Mouse (Mus musculus) forebrain, embryonic 11.5 days (tissue): ENCODE measurements at regions not wholly inside any gene's neighbourhood (a gene's known extent, or its start where the extent isn't known, plus 50 kb on each side); places are given as distances from the start of the nearest gene placed in this dataset.
A peak's percentile ranks its signal among the peaks of the same experiment; 100 is the strongest.

Source experiments
- ATAC-seq: fragments of 200-750 bp; cut with Nextera tagmentation; replicated peaks from 2 replicates; pipeline ENCODE4 v1.8.0; 2017; ENCODE audit warnings: moderate TSS enrichment; ENCODE audit not compliant: low FRiP score
- DNase-seq: peaks from one replicate; pipeline ENCODE4 v3.0.0-alpha.2; 2017; ENCODE audit warnings: low spot score
- H3K27ac ChIP-seq: fragments of 300-500 bp; sonication (generic); 2 replicates; pipeline ENCODE4 v1.5.1; 2014; ENCODE audit warnings: low read depth, low read length
- H3K27me3 ChIP-seq: fragments of 300-500 bp; sonication (generic); 2 replicates; pipeline ENCODE4 v1.6.1; 2014; ENCODE audit warnings: mild to moderate bottlenecking, low read length, mixed read lengths; ENCODE audit not compliant: control insufficient read depth, insufficient read depth
- H3K36me3 ChIP-seq: fragments of 300-500 bp; sonication (generic); 2 replicates; pipeline ENCODE4 v1.6.1; 2014; ENCODE audit warnings: mild to moderate bottlenecking, low read length, moderate library complexity, mixed read lengths; ENCODE audit not compliant: control insufficient read depth, insufficient read depth
- H3K4me1 ChIP-seq: fragments of 300-500 bp; sonication (generic); replicated peaks from 2 replicates; pipeline ENCODE4 v1.6.1; 2014; ENCODE audit warnings: low read length, mixed read lengths; ENCODE audit not compliant: control insufficient read depth, insufficient read depth
- H3K4me2 ChIP-seq: fragments of 300-500 bp; sonication (generic); 2 replicates; pipeline ENCODE4 v1.6.1; 2014; ENCODE audit warnings: low read depth, mild to moderate bottlenecking, low read length, moderate library complexity, mixed read lengths; ENCODE audit not compliant: severe bottlenecking
- H3K4me3 ChIP-seq: fragments of 300-500 bp; sonication (generic); 2 replicates; pipeline ENCODE4 v1.5.1; 2014; ENCODE audit warnings: low read depth, low read length
- H3K9ac ChIP-seq: fragments of 300-500 bp; sonication (generic); 2 replicates; pipeline ENCODE4 v1.6.1; 2014; ENCODE audit warnings: low read length
- H3K9me3 ChIP-seq: fragments of 300-500 bp; sonication (generic); 2 replicates; pipeline ENCODE4 v1.6.1; 2016; ENCODE audit warnings: low read length, mixed read lengths; ENCODE audit not compliant: control insufficient read depth
- WGBS: fragments of 180-500 bp; shearing (Covaris S2); extraction: QIAGEN DNeasy Blood & Tissue Kit; methylation state at CpG from one replicate; pipeline ENCODE4 v1.1.7; 2014; 5-methylcytosine and 5-hydroxymethylcytosine counted together

DNA sequence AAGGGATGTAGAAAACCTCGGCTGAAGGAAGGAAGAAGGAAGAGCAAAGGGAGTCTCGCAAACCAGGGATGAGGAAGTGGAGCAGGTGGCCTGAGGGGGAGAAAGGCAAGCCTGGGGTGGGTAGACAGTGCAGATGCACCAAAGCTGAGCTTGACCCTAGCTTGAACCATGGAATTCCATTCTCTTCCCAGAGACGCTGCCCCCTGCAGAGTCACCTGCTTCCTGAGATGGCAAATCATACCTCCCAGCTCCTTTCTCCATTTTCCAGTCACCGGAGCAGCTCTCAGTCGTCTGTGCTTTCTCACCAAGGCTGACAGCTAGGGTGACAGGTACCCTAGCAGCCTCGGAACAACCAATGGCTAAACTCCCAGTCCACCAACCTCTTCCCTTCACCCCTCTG lies 197.0 kb downstream of the Gm9195 start:
- Histone ChIP-seq H3K4me1 (no peaks in the 10 kb centered on the region), H3K36me3 (no peaks in the 10 kb centered on the region), H3K4me2 (no peak overlapping the region), H3K27ac (no peak overlapping the region), H3K4me3 (no peak overlapping the region), H3K9me3 (no peaks in the 10 kb centered on the region), H3K9ac (no peak overlapping the region), H3K27me3 (no peaks in the 10 kb centered on the region)
- ATAC-seq (no peak), DNase-seq (no peak)
- WGBS = 34% methylated on average over 6 of the region's 6 CpGs

- Histone ChIP-seq H3K36me3 (no peaks in the 10 kb centered on the region), H3K9ac (no peak overlapping the region), H3K4me3 (no peak overlapping the region), H3K27ac (no peak overlapping the region), H3K4me2 (no peak overlapping the region), H3K4me1 (no peaks in the 10 kb centered on the region), H3K9me3 (no peaks in the 10 kb centered on the region), H3K27me3 (no peaks in the 10 kb centered on the region)
- ATAC-seq (peak; percentile 24; the same call in 1 of the 2 replicates), DNase-seq (peak; percentile 51)
- WGBS = 63% methylated on average over 9 of the region's 9 CpGs
These were observed 197.8 kb downstream of the Gm9195 start for GRCm38 (mm10) chr14:72293677-72294387.

- WGBS = 78% methylated on average over 7 of the region's 7 CpGs
- no peaks in the 10 kb centered on the region for H3K4me1 ChIP-seq
These were observed 198.9 kb downstream of the Gm9195 start for GRCm38 (mm10) chr14:72292656-72293299.

GRCm38 (mm10) chr14:72277309-72277708 lies 214.3 kb downstream of the Gm9195 start:
- H3K27me3 ChIP-seq = no peaks in the 10 kb centered on the region
- ATAC-seq (no peak), DNase-seq (no peak)
- no peaks in the 10 kb centered on the region for H3K9me3 ChIP-seq
- H3K4me2 ChIP-seq = no peak overlapping the region
- H3K36me3 ChIP-seq = no peaks in the 10 kb centered on the region
- no peak overlapping the region for H3K4me3 ChIP-seq
- H3K4me1 ChIP-seq = no peaks in the 10 kb centered on the region
- H3K9ac ChIP-seq = no peak overlapping the region
- H3K27ac ChIP-seq = no peak overlapping the region
- 83% methylated on average over 4 of the region's 4 CpGs for WGBS

More at GRCm38 (mm10) chr14:72292656-72293299, 198.9 kb downstream of the Gm9195 start:
- ATAC-seq = no peak
- no peak overlapping the region for H3K4me3 ChIP-seq
- H3K9ac ChIP-seq = no peak overlapping the region
- no peak overlapping the region for H3K27ac ChIP-seq
- no peak for DNase-seq
- H3K9me3 ChIP-seq = no peaks in the 10 kb centered on the region
- H3K36me3 ChIP-seq = no peaks in the 10 kb centered on the region
- no peak overlapping the region for H3K4me2 ChIP-seq
- no peaks in the 10 kb centered on the region for H3K27me3 ChIP-seq

- WGBS = 61% methylated on average over 2 of the region's 2 CpGs
- no peak for ATAC-seq
These were observed 232.4 kb downstream of the Gm9195 start for GRCm38 (mm10) chr14:72259255-72259654.

DNA sequence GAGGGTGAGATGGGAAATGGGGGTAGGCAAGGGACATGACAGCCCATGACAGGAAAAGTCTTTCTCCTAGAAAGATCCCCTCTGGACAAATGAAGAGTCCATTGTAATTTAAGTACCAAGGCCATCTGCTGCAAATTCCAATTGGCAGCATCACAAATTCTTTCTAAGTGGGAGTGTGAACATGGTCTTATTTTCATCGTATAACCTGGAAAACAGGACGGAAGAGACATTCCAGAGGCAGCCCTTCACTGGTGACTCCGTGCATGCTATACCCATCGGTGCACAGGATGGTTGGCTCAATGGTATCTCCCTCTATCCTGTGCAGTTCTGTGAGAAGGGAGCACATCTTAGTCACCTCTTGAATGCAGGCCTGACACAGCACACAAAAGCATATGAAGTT lies 249.8 kb downstream of the Gm9195 start:
- Histone ChIP-seq H3K4me1 (no peaks in the 10 kb centered on the region), H3K36me3 (no peaks in the 10 kb centered on the region), H3K27me3 (no peaks in the 10 kb centered on the region), H3K27ac (no peak overlapping the region), H3K9ac (no peak overlapping the region), H3K9me3 (no peaks in the 10 kb centered on the region), H3K4me2 (no peak overlapping the region), H3K4me3 (no peak overlapping the region)
- ATAC-seq = no peak
- no peak for DNase-seq
- WGBS = 89% methylated on average over 4 of the region's 4 CpGs

More at GRCm38 (mm10) chr14:72259255-72259654, 232.4 kb downstream of the Gm9195 start:
- Histone ChIP-seq H3K9ac (no peak overlapping the region), H3K4me1 (no peaks in the 10 kb centered on the region), H3K27ac (no peak overlapping the region), H3K4me3 (no peak overlapping the region), H3K27me3 (no peaks in the 10 kb centered on the region), H3K4me2 (no peak overlapping the region), H3K36me3 (no peaks in the 10 kb centered on the region), H3K9me3 (no peaks in the 10 kb centered on the region)
- DNase-seq = no peak

GRCm38 (mm10) chr14:72240272-72240671 lies 251.4 kb downstream of the Gm9195 start:
- no peak overlapping the region for H3K4me3 ChIP-seq
- no peak overlapping the region for H3K27ac ChIP-seq
- no peaks in the 10 kb centered on the region for H3K9me3 ChIP-seq
- no peaks in the 10 kb centered on the region for H3K4me1 ChIP-seq
- WGBS = 70% methylated on average over 4 of the region's 4 CpGs
- H3K27me3 ChIP-seq = no peaks in the 10 kb centered on the region
- ATAC-seq (no peak), DNase-seq (no peak)
- no peaks in the 10 kb centered on the region for H3K36me3 ChIP-seq
- no peak overlapping the region for H3K4me2 ChIP-seq
- no peak overlapping the region for H3K9ac ChIP-seq

GRCm38 (mm10) chr14:72238344-72238743 lies 253.3 kb downstream of the Gm9195 start:
- DNase-seq (no peak), ATAC-seq (no peak)
- Histone ChIP-seq H3K9ac (no peak overlapping the region), H3K36me3 (no peaks in the 10 kb centered on the region), H3K27ac (no peak overlapping the region), H3K4me1 (no peaks in the 10 kb centered on the region), H3K4me2 (no peak overlapping the region), H3K4me3 (no peak overlapping the region), H3K27me3 (no peaks in the 10 kb centered on the region), H3K9me3 (no peaks in the 10 kb centered on the region)
- WGBS = 93% methylated on average over 4 of the region's 4 CpGs
